Mouse (Mus musculus) lung, postnatal 25 days (tissue): ENCODE results near the gene Faah.

Experiments
- DNase-seq: peaks from one replicate; pipeline ENCODE4 v3.0.0; 2022; ENCODE audit warnings: low spot score

The Faah gene

GRCm38 (mm10) chr4:116017902-116018746, at the start of gene Faah:
TSS of gene Faah (minus strand) at chr4:116017926.
- no peak for DNase-seq

GRCm38 (mm10) chr4:116063855-116064254, 46.1 kb upstream of the Faah start:
- no peak for DNase-seq

- no peak for DNase-seq
These were observed 41.4 kb upstream of the Faah start for GRCm38 (mm10) chr4:116059012-116059726.

GRCm38 (mm10) chr4:116057559-116057958, 39.8 kb upstream of the Faah start:
- DNase-seq = no peak

GRCm38 (mm10) chr4:116053399-116053961, 35.8 kb upstream of the Faah start, which contains the start of gene Nsun4:
TSS of gene Nsun4 (minus strand) at chr4:116053876.
- peak; percentile 93 for DNase-seq

GRCm38 (mm10) chr4:116052526-116053293, 35.0 kb upstream of the Faah start:
- peak; percentile 71 for DNase-seq

- no peak for DNase-seq
These were observed 31.5 kb upstream of the Faah start for GRCm38 (mm10) chr4:116049211-116049610.

GRCm38 (mm10) chr4:116048130-116048920, 30.6 kb upstream of the Faah start:
- DNase-seq = peak; percentile 91

- DNase-seq = no peak
These were observed 30.0 kb upstream of the Faah start for GRCm38 (mm10) chr4:116047681-116048080.

- no peak for DNase-seq
These were observed 28.9 kb upstream of the Faah start for GRCm38 (mm10) chr4:116046604-116047003.

- DNase-seq = no peak
These were observed 24.5 kb upstream of the Faah start for GRCm38 (mm10) chr4:116042186-116042585.

- no peak for DNase-seq
These were observed 22.7 kb upstream of the Faah start for GRCm38 (mm10) chr4:116040466-116040865.

- DNase-seq = no peak
These were observed 15.6 kb upstream of the Faah start for GRCm38 (mm10) chr4:116033374-116033773.

- DNase-seq = no peak
These were observed 15.2 kb upstream of the Faah start for GRCm38 (mm10) chr4:116032906-116033305.

- peak; percentile 69 for DNase-seq
These were observed 325 bp downstream of the Faah start for GRCm38 (mm10) chr4:116017300-116017901.

GRCm38 (mm10) chr4:116016862-116017299, 845 bp downstream of the Faah start:
- DNase-seq = no peak

GRCm38 (mm10) chr4:116016396-116016795, 1.3 kb downstream of the Faah start:
- no peak for DNase-seq

GRCm38 (mm10) chr4:116015996-116016395, 1.7 kb downstream of the Faah start:
- no peak for DNase-seq

GRCm38 (mm10) chr4:116015502-116015901, 2.2 kb downstream of the Faah start:
- peak; percentile 13 for DNase-seq

GRCm38 (mm10) chr4:116010186-116010585, 7.5 kb downstream of the Faah start:
- DNase-seq = no peak

GRCm38 (mm10) chr4:116001206-116001605, 16.5 kb downstream of the Faah start:
- no peak for DNase-seq
